Mouse (Mus musculus): ENCODE measurements around the gene Wdr27.
"Not testable (repeated sequence)": the region's sequence is repeated elsewhere in the genome, so short reads cannot be mapped to it uniquely, and the experiment has no call there.

- not testable (repeated sequence) for TF ChIP-seq CTCF (IDR thresholded peaks at IDR 0.05; ENCODE audit: low read depth, low read length); POLR2A (IDR thresholded peaks at IDR 0.05; ENCODE audit: borderline replicate concordance, low read depth, low read length)
Measured at GRCm38 (mm10) chr17:14977718-14978361, 34.9 kb upstream of the Wdr27 start.
